Mouse (Mus musculus): ENCODE measurements around the gene Manbal. TPM values are rescaled to one million over a fixed set of nuclear protein-coding genes. Genes with fewer than 3 reads are reported as not detected.

The Manbal gene
- polyA plus RNA-seq, 1 experiment: 72.3 TPM

DNA sequence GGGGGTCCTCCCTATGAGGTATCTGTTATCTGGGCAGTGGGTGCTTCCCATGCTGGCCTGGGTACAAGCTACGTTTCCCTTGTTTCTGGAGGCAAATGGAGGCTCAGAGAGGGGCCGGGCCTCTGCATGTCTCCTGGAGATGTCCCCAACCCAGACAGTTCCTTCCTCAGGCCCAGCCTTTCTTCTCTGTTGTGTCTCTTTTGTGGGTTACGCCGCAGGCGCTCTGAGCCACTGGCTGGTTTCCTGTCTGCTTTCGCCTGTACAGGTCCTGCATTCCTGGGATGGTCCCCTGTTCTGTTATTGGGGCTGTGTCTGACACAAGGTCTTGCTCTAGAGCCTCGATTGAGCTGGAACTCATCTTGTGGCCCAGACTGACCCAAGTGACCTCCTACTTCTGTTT lies 62.3 kb downstream of the Manbal start:
- 81% methylated on average over 7 of the region's 7 CpGs for WGBS
- DNase-seq (ENCODE audit: low read depth, low spot score): no peak

DNA sequence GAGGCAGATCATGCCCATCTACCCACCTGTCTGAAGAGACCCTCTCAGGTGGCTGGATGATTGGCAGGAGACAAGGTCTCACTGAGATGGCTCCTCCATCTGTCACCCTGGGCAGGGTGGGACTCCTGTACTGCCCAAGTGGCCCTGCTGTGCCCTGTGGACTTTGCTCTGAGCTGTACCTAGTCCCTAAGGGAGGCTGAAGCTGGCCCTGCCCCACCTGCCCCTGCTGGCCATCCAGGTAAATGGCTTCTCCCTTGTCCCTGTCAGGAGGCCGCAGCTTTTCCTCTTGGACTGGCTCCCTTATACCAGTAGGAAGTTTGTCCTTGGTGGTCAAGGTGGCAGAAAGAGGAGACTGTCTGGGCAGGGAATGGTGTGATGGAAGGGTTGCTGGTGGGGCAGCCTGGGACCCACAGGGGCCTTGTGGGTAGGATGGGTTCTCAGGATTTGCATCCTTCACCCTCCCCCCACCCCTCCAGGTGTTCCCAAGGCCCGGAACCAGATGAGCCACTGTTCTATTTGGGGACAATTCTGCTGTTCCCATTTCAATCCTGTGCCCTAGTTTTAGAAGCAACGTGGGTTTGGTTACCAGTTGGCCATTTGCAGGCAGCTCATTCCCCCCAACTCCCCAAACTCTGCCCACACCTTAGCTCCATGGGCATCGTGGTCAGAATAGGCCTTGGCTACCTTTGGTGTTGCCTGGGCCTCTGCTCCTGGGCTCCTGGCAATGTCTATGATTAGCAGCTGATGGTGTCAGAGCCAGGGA lies 63.5 kb downstream of the Manbal start:
- WGBS: 52% methylated on average over 4 of the region's 4 CpGs

DNA sequence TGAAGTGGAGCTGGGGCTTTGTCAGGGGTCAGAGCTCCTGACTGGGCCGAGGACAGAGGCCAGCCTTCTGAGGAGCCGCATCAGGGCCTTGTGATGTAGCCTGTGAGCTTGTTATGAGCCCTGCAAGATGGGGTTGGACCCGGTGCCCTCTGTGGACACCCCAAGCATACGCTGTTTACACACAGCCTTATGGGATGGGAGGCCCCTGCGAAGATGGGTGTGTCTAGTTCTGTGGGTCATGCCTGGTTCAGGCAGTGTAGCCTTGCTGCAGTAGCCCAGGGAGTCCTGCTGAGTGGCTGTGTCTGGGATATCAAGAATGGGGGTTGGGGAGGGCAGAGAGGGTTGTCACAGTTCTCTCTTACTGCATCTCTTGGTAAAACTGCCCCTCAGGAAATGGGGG lies 64.5 kb downstream of the Manbal start:
- no peak for DNase-seq (ENCODE audit: low read depth, low spot score)
- 39% methylated on average over 5 of the region's 5 CpGs for WGBS

More for the DNA sequence above, 63.5 kb downstream of the Manbal start:
- peak; percentile 60 for DNase-seq (ENCODE audit: low read depth, low spot score)

DNA sequence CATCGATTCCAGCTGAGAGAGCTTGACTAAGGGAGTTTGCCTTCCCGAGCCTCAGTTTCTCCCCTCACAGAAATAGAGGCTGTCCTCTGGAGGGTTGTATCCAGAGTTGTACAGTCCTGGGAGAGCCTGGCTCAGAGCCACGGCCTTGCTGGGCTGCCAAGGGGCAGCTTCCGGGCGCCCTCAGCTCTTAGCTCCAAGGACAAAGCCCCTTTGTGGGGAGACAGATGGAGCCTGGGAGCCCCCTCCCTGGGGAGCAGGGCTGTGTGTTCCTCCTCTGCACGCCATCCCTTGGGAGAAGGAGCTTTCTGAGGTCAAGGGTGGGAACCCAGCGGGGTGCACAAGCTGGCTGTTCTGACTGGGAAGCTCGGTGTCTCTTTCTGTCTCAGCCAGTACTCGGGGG lies 65.1 kb downstream of the Manbal start:
- DNase-seq (ENCODE audit: low read depth, low spot score): no peak
- 74% methylated on average over 9 of the region's 9 CpGs for WGBS

DNA sequence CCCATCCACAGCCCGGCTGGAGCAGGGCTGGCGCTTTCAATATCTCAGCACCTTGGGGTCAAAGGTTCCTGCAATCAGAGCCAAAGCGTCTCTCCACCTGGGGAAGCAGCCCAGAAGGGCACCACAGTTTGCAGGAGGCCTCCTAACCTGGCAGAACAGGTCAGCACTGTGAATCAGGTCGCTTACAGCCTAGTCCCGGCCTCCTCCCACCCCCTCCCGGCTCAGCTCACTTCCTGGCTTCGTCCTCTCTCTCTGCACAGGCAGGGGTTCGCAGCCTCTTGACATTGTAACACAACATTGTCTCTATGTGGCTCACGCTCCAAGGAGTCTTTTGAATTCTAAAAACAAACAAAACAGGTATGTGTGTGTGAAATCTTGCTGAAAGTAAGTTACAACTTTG lies 66.6 kb downstream of the Manbal start:
- 16% methylated on average over 9 of the region's 9 CpGs for WGBS
- no peak for DNase-seq (ENCODE audit: low read depth, low spot score)

DNA sequence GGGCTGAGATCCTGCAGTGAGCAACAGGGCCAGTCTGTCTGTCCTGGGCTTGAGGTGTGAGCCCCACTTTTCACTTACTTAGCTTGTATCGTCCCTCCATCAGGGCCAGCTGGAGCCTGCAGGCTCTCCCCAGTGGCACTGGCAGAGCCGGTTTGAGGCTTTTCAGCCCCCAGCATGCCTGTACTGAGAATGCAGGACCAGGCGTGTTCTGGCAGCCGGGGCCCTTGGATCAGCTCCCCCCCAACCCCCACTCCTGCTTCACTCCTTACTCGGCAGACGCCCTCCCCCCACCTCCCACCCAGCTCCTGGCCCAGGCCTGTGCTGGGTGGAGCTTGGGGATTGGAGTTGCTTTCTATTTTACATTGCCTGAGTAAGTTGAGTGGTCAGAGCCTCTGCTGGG lies 67.1 kb downstream of the Manbal start:
- no peak for DNase-seq (ENCODE audit: low read depth, low spot score)
- WGBS: 37% methylated on average over 6 of the region's 6 CpGs

DNA sequence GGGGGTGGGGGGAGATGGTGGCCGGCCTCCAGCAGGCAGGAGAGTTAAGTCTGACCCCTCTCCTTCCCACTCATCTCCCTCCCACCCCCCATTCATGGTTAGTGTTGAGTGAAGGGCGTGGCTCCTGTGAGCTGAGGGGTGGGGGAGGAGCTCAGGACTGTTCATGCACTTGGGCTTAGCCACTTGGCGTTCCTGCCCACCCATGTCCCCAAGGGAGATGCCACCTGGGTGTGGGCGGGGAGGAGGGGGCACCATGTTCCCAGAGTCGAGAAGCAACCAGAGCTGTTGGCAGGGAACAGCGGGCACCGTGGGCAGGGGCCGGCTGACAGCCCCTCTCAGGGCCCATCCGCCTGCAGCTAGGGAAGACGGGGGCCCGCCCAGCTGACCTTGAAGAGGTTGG lies 69.1 kb downstream of the Manbal start:
- WGBS: 85% methylated on average over 11 of the region's 11 CpGs

DNA sequence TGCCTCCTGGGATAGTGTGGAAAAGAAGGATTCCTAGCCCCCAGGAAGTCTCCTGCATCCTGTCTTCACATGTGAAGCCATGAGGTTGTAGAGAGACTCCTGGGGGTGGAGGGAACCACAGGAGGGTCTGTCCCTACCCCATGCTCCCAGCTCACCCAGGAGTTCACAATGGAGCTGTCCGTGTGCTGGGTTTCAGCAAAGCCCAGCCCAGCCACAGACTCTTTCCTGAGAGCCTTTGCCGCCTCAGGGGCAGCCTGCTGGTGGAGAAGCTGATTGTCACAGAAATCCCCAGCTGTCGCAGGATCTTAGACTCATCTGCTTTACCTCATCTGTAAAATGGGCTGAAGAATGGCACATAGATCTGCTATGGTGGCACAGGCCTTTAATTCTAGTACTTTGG lies 69.7 kb downstream of the Manbal start:
- 95% methylated on average over 3 of the region's 3 CpGs for WGBS
- DNase-seq (ENCODE audit: low read depth, low spot score): no peak

More for the DNA sequence above, 69.1 kb downstream of the Manbal start:
- no peak for DNase-seq (ENCODE audit: low read depth, low spot score)

DNA sequence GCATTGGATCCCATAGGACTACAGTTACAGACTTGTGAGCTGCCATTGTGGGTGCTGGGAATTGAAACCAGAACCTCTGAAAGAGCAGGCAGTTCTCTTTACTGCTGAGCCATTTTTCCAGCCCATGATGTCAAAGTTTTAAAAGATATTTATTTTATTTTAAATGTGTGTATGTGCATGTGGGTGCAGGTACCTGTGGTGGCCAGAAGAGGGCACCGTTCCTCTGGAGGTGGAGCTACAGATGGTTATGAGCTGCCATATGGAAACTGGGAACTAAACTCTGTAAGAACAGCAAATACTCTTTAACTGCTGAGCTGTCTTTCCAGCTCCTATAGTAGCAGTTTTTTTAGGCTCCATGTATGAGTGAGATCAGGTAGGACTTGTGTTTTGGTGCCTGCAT lies 74.0 kb downstream of the Manbal start:
- WGBS: 100% methylated on average over 1 of the region's 1 CpGs
- DNase-seq (ENCODE audit: low read depth, low spot score): no peak

Other genes starting within 250 kb of the Manbal start
- 28.3 and 47.1 TPM in 2 replicates for gene Samhd1, start 232.3 kb upstream of the Manbal start, polyA plus RNA-seq (2012; rRNA removed)
- 5.0 and 9.5 TPM in 2 replicates for gene Rbl1, start 163.1 kb upstream of the Manbal start, polyA plus RNA-seq (2012; rRNA removed)
- 322 and 331 TPM in 2 replicates for gene Rpn2, start 88.6 kb upstream of the Manbal start, polyA plus RNA-seq (2012; rRNA removed)
- 0.10 and 0.25 TPM in 2 replicates for gene Mroh8, start 88.0 kb upstream of the Manbal start, polyA plus RNA-seq (2012; rRNA removed)
- gene Ghrh, start 20.1 kb upstream of the Manbal start, polyA plus RNA-seq (2012; rRNA removed): 0.22 TPM in 1 of 2 replicates, not detected in the other
- 69.8 and 93.9 TPM in 2 replicates for gene Src, start 50.9 kb downstream of the Manbal start, polyA plus RNA-seq (2012; rRNA removed)
- 14.6 and 19.9 TPM in 2 replicates for gene Nnat, start 192.5 kb downstream of the Manbal start, polyA plus RNA-seq (2012; rRNA removed)
- gene Blcap, start 203.7 kb downstream of the Manbal start, polyA plus RNA-seq (2012; rRNA removed): 33.2 and 43.3 TPM in 2 replicates